Mouse (Mus musculus) layer of hippocampus, postnatal 14 days (tissue): ENCODE measurements around the gene Msh4. TPM values are rescaled to one million over a fixed set of nuclear protein-coding genes. Genes with fewer than 3 reads are reported as not detected.
"Not testable (repeated sequence)": the region's sequence is repeated elsewhere in the genome, so short reads cannot be mapped to it uniquely, and the experiment has no call there.

ENCODE experiments used
- DNase-seq, 2 experiments: peaks; one replicate each; pipeline ENCODE4 v3.0.0; 2021 to 2022; ENCODE audit warnings: low spot score in 2 of 2, mixed read lengths in 1 of 2
- total RNA-seq, 2 experiments: library from RNA; stranded (reverse); gene quantifications; 2 replicates each; pipeline ENCODE4 v1.2.3; 2021

Msh4 gene
- total RNA-seq, 2 experiments from 2014 or later: 0.37 to 0.62 TPM

- no peak for DNase-seq
Observed at GRCm38 (mm10) chr3:153911197-153911881, 5.4 kb upstream of the Msh4 start.

DNA sequence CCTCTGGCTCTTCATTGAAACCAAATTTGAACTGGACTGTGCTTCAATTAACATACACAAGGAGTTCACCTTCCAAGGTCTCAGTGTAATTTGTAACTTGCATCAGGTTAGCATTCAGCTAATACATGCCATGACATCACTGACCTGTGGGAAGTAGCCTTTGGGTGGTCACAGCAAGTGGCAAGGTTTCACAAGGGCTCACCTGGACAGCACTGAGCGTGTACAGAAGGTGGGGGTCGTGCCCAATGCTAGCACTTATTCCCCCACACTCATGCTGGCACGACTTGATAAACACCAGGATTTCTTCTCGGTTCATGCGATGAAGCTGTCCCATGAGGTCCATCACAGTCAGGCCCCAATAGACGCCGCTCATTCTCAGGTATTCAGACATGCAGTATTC is 4.6 kb upstream of the Msh4 start:
- no peak for DNase-seq

- no peak for DNase-seq
Observed at GRCm38 (mm10) chr3:153908919-153909318, 3.0 kb upstream of the Msh4 start.

DNA sequence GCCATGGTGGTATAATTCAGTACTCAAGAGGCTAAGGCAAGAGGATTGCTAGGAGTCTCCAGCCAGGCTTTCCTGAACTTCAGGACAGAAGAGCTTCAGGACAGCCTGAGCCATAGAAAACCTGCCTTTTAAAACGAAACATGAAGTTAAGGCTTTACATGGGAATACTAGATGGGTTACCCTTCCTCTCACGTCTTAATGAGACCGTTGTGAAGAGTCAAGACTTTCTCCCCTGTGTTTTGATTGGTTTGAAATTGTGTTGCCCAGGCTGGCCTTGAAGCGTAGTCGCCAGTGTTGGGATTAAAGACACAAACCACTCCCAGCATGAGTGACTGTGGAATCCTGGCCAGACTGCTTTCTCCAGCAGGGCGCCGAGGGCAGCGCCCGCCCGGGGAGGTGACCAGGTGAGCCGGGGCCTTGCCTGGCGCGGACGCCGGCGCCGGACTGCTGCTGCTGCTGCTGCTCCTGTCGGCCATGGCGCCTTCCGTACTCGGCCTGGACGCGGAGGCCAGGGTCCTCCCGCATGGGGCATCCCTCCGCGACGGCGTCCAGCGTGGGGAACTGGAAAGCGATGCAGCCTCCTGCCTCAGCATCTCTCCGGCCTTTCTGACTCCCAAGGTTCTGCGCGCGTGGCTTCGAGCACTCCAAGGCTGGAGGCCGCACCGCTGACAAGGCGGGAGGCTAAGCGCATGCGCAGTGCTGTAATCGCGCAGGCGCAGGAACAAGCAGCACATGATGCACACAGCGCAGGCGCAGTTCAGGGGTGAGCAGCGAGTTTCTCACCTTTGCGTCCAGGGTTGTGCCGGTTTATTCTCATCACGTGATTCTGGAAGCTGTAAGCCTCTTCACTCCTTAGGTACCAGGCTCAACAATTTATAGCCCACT is 445 bp downstream of the Msh4 start:
- no peak for DNase-seq

DNA sequence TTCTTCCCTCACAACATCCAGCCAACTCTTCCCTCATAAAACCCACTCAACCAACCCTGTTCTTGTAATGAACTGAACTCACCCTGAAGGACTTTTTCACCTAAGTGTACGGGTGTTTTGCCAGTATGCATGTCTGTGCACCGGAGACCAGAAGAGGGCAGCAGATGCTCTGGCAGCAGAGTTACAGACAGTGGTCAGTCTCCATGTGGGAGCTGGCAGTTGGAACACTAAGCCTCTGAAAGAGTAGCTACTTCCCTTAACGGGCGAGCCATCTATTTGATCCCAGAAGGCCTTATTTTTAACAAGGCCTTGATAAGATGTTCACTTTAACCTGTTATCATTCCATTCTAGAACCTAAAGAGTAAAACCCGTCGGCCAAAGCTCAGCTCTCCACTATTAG is 1.4 kb downstream of the Msh4 start:
- peak in 1 of 2 experiments; percentile 26 for DNase-seq

GRCm38 (mm10) chr3:153902595-153902994 is 3.3 kb downstream of the Msh4 start:
- no peak for DNase-seq

- no peak for DNase-seq
Observed at GRCm38 (mm10) chr3:153901904-153902303, 4.0 kb downstream of the Msh4 start.

- DNase-seq: no peak
Observed at GRCm38 (mm10) chr3:153897216-153897615, 8.7 kb downstream of the Msh4 start.

DNA sequence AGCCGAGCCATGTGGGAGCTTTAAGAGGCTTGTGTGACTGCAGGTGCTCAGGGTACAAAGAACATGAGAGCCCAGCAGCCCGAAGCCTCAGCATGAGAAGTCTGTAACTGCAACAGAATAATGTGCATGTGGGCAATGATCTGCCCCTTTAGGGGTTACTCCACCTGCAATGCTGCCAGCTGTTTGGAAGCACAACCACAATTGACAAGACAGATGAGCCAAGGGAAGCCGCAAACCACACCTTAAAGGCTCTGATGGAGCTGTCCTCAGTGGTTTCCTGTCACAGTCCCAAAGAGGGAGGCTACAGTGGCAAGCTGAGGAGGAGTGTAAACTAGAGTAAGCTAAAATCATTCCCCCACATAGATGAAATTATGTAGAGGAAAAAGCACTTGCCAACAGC is 10.5 kb downstream of the Msh4 start:
- DNase-seq: no peak

DNA sequence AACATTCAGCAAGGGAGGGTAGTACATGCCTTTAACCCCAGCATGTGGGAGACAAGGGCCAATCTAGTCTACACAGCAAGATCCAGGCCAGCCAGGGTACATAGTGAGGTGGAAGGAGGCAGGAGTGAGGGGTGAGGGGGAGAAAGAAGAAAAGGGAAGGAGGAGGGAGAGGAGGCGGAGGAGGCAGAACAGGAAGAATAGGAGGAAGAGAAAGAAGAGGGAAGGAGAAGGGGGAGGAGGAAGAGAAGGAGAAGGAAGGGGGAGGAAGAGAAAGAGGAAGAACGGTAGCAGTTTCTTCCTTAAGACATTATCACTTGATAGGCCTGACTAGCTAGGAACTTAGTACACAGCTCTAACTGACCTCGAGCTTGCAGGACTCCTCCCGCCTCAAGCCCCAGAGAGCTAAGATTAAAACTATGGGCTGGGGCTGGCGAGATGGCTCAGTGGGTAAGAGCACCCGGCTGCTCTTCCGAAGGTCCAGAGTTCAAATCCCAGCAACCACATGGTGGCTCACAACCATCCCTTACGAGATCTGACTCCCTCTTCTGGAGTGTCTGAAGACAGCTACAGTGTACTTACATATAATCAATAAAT is 16.7 kb downstream of the Msh4 start:
- DNase-seq: no peak

DNA sequence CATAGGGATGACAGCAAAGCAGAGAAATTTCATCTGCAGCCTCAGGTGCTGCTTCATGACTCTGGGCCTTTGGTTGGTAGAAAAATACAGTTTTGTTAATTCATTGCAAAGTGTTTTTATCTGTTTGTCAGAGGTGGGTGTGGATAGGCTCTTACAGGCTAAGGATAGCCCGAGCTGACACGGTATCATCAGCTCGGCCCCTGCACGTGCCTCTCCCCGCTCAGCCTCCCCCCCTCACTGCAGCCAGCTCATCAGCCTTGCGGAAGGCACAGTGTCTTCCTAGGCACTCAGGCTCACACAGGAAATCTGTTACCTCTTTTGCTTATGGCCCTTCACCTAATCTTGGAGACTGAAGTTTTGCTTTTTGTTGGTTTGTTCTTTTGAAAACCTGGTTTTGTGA is 17.8 kb downstream of the Msh4 start:
- DNase-seq: no peak

GRCm38 (mm10) chr3:153886296-153886695 is 19.6 kb downstream of the Msh4 start:
- DNase-seq: no peak

- DNase-seq: no peak
Observed at GRCm38 (mm10) chr3:153871396-153871795, 34.5 kb downstream of the Msh4 start.

- no peak for DNase-seq
Observed at GRCm38 (mm10) chr3:153867149-153868136, 38.5 kb downstream of the Msh4 start.

- no peak for DNase-seq
Observed at GRCm38 (mm10) chr3:153864636-153865429, 41.1 kb downstream of the Msh4 start.

- DNase-seq: no peak
Observed at GRCm38 (mm10) chr3:153863816-153864215, 42.1 kb downstream of the Msh4 start.

DNA sequence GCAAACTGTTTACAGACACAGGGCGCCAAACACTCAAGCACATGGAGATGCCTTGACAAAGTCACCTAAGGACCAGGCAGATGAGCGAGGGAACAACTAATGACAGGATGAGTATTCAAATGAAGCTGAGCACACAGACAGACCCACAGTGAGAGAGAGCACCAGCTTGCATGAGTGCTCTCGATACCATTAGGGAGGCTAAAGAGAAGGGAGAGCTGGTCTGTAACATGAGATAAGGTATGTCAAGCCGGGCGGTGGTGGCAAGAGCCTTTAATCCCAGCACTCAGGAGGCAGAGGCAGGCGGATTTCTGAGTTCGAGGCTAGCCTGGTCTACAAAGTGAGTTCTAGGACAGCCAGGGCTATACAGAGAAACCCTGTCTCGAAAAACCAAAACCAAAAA is 45.5 kb downstream of the Msh4 start:
- not testable (repeated sequence) for DNase-seq

GRCm38 (mm10) chr3:153858350-153859001 is 47.5 kb downstream of the Msh4 start:
- no peak for DNase-seq

DNA sequence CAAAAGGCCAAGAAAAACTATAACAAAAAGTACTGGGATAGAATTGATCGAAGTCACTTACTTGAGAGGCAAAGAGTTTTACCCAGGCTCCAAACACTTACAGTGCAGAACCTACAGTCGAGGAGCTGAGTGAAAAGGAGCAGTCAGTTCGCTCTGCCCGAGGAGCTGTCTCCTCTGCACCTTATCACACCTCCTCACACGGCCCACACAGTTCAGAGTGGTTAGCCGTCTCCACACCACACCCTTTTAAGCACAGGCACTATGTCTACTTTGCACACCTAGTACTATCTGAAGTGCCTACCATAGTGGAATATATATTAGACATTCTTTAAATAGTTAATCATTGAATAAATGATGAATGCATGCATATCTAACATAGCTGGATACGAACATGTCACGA is 53.7 kb downstream of the Msh4 start:
- DNase-seq: no peak

GRCm38 (mm10) chr3:153850759-153851158 is 55.2 kb downstream of the Msh4 start:
- no peak for DNase-seq
